Mouse (Mus musculus) neutrophil, adult 5-6 weeks (primary cell): Measurements from ENCODE around the gene Ascl3. TPM values are rescaled to one million over a fixed set of nuclear protein-coding genes. Genes with fewer than 3 reads are reported as not detected.

Experiments
- ATAC-seq: fragments of 151-379, 151-347 bp; 2 replicates; pipeline ENCODE4 v1.8.0; 2017; ENCODE audit warnings: mild to moderate bottlenecking, moderate TSS enrichment; ENCODE audit not compliant: insufficient number of reproducible peaks, poor library complexity, low FRiP score, severe bottlenecking; ENCODE audit errors: extremely low read depth
- total RNA-seq: library from RNA; stranded (forward); fragments of 200-1000 nt; gene quantifications from 2 replicates; pipeline ENCODE4 v1.2.3, GENCODE M21; 2017

Gene Ascl3
- total RNA-seq, 1 experiment from 2014 or later = not detected

DNA sequence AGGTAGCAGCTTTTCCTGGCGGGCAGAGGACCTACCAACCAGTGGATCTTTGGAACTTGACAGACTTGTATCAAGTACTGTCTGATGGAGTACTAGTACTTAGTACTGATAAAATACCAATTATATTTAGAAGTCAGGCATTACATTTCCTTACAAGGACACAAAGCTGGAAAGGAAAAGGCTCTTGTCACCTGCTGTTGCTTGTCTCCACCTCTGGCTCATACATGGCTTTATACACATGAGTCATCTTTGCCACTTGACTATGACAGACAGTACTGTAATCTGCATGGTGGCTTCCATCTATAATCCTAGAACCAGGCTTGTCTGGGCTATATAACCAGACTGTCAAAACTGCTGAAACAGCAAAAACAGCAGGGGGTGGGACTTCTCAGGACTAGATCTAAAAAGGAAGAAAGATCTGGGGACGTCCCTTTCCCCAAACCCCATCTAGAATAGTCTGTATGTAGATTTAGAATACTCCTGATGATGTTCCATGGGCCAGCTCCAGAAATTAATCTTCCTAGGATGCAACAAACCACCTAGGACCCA, 18.0 kb downstream of the Ascl3 start:
- ATAC-seq = no peak

GRCm38 (mm10) chr7:109712198-109712597, 19.3 kb downstream of the Ascl3 start:
- ATAC-seq = no peak

DNA sequence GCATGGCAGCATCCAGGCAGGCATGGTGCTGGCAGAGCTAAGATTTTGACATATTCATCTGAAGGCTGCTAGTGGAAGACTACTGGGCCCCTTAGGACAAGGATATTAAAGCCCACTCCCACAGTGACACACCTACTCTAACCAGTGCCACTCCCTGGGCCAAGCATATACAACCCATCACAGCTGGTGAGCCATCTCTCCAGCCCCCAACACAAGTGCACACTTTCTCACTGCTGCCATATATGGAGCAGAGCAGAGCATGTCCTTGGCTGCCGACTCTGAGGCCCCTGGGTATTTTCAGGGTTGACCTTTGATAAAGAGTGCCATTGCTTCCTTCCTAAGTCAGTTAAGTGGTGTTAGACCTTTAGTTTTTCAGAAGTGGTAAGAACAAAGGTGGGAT, 21.5 kb downstream of the Ascl3 start:
- no peak for ATAC-seq

DNA sequence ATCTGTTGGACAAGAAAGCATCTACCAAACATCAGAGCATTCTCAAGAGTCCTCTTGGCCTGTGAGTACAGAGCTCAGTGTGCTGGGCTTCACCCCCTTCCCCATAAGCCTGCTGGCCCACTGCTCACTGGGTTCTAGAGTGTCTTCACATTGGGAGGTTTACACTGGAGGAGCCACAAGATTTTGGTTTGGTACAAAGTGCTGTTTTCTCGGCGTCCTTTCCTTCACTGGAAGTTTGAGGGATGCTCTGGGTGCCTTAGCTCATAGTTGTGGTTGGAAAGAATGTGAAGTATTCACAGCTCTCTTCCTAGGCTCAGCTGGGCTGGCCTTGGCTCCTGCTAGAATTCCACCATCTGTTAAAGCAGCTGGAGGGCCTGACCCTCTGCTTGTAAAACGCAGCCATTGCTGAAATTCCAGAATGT, 22.6 kb downstream of the Ascl3 start:
- no peak for ATAC-seq

- ATAC-seq = peak; percentile 49
These were observed 24.3 kb downstream of the Ascl3 start for GRCm38 (mm10) chr7:109707023-109707785.

DNA sequence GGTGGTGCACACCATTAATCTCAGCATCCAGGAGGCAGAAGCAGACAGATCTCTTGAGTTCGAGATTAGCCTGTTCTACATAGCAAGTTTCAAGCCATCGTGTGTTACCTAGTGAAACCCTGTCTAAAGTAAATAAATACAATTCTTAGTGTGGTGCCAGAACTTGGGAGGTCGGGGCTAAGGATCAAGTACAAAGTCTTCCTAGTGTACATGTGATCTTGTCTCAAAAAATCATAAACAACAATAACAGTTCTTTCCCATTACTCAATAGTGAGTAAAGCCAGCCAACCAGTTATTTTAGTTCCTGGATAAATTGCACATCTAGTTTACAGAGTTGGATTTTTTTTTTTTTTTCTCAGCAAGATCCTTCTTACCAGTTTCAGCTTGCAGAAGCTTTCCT, 27.1 kb downstream of the Ascl3 start:
- ATAC-seq = no peak

DNA sequence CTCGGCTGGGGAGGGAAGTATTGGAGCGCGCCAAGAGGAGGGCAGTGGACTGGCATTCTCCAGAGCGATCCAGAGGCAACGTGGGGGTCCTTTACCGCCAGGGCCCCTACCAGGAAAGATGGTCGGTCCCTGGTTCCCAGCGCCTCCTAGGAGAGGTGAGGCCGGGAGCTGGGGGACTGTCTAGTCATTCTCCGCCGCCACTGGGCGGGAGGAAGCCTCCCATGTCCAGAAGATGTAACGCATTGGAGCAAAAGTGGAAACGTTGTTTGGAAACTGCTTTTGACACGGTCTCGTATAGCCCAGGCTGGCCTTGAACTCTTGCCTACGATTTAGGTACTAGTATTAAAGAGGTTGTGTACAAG, 27.5 kb downstream of the Ascl3 start:
- ATAC-seq = no peak

DNA sequence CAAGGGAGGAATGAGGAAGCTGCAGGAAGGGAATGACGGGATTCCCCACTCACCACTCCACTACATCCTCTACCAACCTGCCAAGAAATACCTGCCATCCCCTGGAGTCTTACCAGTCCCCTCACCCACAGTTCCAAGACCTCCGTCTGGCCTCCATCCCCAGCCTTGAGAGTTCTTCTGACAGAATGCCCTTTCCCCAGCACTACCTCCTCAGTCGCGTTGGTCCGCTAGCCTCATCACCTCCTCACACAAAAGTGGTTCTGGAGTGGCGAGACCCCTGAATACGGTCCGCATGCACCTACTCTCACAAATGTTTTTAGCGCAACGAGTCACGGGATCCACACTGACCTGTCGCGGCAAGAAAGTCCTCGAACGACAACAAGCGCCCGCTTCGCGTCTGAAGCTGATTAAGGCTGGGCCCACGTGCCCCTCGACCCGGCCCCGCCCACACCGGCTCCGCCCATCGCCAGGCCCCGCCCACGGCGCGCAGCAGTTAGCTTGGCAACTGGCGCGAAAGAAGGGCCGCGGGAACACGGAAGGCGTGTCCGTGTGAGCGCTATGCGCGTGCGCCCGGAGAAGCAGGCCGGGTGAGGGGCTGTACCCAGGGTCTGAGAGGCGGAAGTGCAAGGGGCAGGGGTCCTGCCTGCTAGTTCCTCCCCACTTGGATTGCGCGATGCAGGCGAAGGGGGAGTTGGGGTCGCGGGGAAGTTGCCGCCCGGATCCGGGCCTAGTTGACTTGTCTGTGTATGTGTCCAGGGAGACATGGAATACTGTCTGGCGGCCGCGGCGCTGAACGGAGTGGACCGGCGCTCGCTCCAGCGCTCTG, 28.1 kb downstream of the Ascl3 start, which contains the start of the genes St5 and Akip1:
Gene St5, minus strand, starts transcription at position 416 of the 826 bp plus-strand sequence.
Gene Akip1, plus strand, starts transcription at position 501 of the 826 bp plus-strand sequence.
- peak; percentile 76 for ATAC-seq

GRCm38 (mm10) chr7:109702721-109703120, 28.8 kb downstream of the Ascl3 start:
- no peak for ATAC-seq

DNA sequence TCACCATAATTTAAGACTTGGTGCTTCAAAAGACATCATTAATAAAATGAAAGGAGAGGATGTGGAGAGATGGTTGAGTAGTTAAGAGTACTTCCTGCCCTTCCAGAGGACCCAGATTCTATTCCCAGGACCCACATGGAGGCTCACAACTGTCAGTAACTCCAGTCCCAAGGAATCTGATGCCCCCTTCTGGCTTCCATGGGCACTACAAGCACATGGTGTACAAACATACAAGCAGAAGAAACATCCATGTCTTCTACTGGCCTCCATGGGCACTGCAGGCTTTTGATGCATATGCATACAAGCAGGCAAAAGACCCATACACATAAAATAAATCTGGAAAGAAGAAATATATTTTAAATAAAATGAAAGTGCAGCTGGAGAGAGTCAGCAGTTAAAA, 31.3 kb downstream of the Ascl3 start:
- no peak for ATAC-seq

GRCm38 (mm10) chr7:109695339-109695726, 36.2 kb downstream of the Ascl3 start:
- ATAC-seq = no peak

DNA sequence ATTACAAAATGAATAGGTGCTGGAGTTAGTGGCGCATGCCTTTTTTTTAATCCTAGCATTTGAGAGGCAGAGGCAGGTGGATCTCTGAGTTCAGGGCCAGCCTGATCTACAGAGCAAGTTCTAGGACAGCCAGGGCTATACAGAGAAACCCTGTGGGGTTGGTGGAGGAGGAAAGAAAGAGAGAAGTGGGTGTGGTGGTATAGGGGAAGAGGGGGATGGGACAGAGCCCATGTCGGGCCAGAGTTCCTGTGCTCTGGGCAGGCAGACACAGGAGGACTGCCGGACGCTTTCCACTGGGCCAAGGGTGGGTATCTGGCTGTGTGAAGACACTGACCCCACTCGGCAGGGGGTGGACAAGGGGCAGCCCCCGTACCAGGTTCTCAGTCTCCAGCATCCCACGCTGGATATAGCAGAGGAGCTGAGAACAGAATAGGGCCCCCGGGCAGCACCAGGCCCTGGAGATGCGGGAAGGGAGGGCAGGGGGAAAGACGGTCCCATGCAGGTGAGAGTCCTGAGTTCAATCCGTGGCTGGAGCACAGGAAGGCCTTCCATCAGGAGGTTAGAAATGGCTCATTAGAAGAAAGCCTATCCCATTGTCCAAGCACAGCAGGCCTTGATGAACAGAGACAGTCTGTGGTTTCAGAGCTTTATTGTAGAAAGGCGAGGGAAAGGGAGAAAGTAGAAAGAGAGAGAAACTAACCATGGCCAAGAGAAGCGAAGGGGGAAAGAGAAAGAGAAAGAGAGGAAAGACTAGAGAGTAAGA, 36.8 kb downstream of the Ascl3 start:
- ATAC-seq = no peak

DNA sequence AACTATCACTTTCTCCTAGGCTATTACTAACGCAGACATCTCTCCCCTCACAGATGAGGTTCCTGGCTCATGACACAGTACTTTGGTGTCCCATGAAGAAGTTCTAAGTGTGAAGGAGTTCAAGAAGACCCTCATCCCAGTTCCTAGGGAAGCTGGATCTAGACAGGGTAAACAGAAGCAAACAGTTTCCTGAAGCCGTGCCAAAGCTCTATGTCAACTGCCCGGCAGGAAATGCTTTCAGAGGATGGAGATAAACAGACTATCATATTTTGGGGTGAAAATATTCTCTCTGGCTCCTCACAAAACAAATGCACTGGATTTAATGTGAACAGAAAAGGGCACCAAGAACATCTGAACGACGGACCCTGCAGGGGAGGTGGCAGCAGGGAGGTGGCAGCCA, 40.6 kb downstream of the Ascl3 start:
- ATAC-seq = no peak

DNA sequence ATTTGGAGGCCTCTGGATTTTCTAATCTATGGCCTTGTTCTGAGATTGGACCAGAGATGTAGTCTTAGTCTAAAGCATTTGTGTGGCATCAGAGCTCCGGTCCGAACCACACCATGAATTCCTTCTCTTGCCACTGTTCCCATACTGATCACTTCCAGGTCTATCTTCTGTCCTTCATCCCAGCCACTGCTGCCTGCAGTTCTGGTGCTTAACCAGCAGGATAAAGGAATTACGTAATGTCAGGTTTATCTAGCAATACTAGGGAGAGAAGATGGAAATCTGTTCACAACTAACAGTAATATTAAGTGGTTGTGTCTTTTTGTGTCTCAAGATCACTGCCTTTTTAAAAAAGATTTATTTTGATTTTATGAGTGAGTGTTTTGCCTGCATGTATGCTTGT, 41.4 kb downstream of the Ascl3 start:
- ATAC-seq = no peak

DNA sequence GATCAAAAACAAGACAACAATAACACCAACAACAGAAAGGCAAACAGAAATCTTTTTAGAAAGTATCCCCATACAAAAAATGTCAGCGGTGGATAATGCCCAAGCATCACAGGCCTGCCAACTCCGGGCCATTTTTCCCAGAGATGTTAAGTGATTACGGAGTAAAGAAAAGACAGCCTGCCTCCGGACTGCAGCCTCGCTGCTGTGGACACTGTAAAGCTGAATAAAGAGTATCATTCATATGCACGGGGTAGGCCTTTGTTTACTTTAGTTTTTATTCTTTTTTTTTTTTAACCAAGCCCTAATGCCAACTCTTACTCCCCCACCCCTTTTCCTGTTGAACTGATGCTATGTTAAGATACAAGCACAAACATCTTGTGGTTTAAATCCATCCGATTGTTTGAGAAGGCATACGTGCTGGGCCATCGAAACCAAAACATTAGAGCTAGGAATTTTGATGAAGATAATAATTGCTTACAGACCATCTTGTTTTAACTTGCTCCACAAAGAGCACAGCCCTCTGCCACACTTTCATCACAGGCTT, 44.9 kb downstream of the Ascl3 start:
- no peak for ATAC-seq

- ATAC-seq = no peak
These were observed 50.6 kb downstream of the Ascl3 start for GRCm38 (mm10) chr7:109680879-109681278.

DNA sequence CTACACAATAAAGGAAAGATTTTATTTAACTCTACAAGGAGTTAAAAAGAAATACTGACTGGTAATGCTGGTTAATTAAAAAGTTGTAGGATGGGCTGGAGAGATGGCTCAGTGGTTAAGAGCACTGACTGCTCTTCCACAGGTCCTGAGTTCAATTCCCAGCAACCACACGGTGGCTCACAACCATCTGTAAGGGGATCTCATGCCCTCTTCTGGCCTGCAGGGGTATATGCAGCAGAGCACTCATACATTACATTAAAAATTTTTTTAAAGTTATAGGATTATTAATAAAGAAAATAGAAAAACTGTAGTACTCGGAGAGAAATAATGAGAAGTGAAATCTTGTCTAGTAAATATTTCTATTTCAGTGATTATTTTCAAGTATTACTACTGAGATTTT, 51.2 kb downstream of the Ascl3 start:
- ATAC-seq = no peak
